Mouse (Mus musculus): ENCODE data around the gene Bach1. TPM values are rescaled to one million over a fixed set of nuclear protein-coding genes. Genes with fewer than 3 reads are reported as not detected.
"Not testable (repeated sequence)": the region's sequence is repeated elsewhere in the genome, so short reads cannot be mapped to it uniquely, and the experiment has no call there.

The Bach1 gene
- polyA plus RNA-seq, 1 experiment from 2014 or later = 20.3 TPM

- Histone ChIP-seq H3K9me3 (ENCODE audit: control insufficient read depth, low read length) (no peaks in the 10 kb centered on the region), H3K27me3 (ENCODE audit: control insufficient read depth, insufficient read depth, low read length) (no peaks in the 10 kb centered on the region), H3K9ac (replicated peaks; ENCODE audit: low read length) (no peak overlapping the region), H3K36me3 (ENCODE audit: control insufficient read depth, insufficient read depth, low read length) (no peaks in the 10 kb centered on the region), H3K27ac (replicated peaks; ENCODE audit: low read depth, low read length) (no peak overlapping the region), H3K4me3 (replicated peaks; ENCODE audit: low read depth, low read length) (no peak overlapping the region), H3K4me2 (ENCODE audit: low read length) (no peak overlapping the region), H3K4me1 (ENCODE audit: control insufficient read depth, insufficient read depth, low read length) (no peaks in the 10 kb centered on the region)
- WGBS = 78% methylated on average over 12 of the region's 12 CpGs
- ATAC-seq (ENCODE audit: low FRiP score, low TSS enrichment) = no peak
- no peak for DNase-seq
Measured at GRCm38 (mm10) chr16:87671336-87671735, 27.4 kb upstream of the Bach1 start.

- H3K27ac ChIP-seq (replicated peaks; ENCODE audit: low read depth, low read length) = no peak overlapping the region
- no peak overlapping the region for H3K4me3 ChIP-seq (replicated peaks; ENCODE audit: low read depth, low read length)
- DNase-seq (no peak), ATAC-seq (ENCODE audit: low FRiP score, low TSS enrichment) (no peak)
- H3K9ac ChIP-seq (replicated peaks; ENCODE audit: low read length) = no peak overlapping the region
- 91% methylated on average over 7 of the region's 7 CpGs for WGBS
- no peaks in the 10 kb centered on the region for H3K36me3 ChIP-seq (ENCODE audit: control insufficient read depth, insufficient read depth, low read length)
- no peaks in the 10 kb centered on the region for H3K27me3 ChIP-seq (ENCODE audit: control insufficient read depth, insufficient read depth, low read length)
- H3K4me1 ChIP-seq (ENCODE audit: control insufficient read depth, insufficient read depth, low read length) = no peaks in the 10 kb centered on the region
- no peak overlapping the region for H3K4me2 ChIP-seq (ENCODE audit: low read length)
- H3K9me3 ChIP-seq (ENCODE audit: control insufficient read depth, low read length) = no peaks in the 10 kb centered on the region
Measured at GRCm38 (mm10) chr16:87673155-87673554, 25.6 kb upstream of the Bach1 start.

- H3K4me2 ChIP-seq (ENCODE audit: low read length) = no peak overlapping the region
- no peak for DNase-seq
- ATAC-seq (ENCODE audit: low FRiP score, low TSS enrichment) = no peak
- H3K9me3 ChIP-seq (ENCODE audit: control insufficient read depth, low read length) = no peaks in the 10 kb centered on the region
- 88% methylated on average over 10 of the region's 10 CpGs for WGBS
- no peak overlapping the region for H3K27ac ChIP-seq (replicated peaks; ENCODE audit: low read depth, low read length)
- no peak overlapping the region for H3K4me3 ChIP-seq (replicated peaks; ENCODE audit: low read depth, low read length)
- H3K36me3 ChIP-seq (ENCODE audit: control insufficient read depth, insufficient read depth, low read length) = no peaks in the 10 kb centered on the region
- no peak overlapping the region for H3K9ac ChIP-seq (replicated peaks; ENCODE audit: low read length)
- no peaks in the 10 kb centered on the region for H3K4me1 ChIP-seq (ENCODE audit: control insufficient read depth, insufficient read depth, low read length)
- H3K27me3 ChIP-seq (ENCODE audit: control insufficient read depth, insufficient read depth, low read length) = no peaks in the 10 kb centered on the region
Measured at GRCm38 (mm10) chr16:87676182-87676581, 22.6 kb upstream of the Bach1 start.

GRCm38 (mm10) chr16:87678667-87679066 is 20.1 kb upstream of the Bach1 start:
- no peak for ATAC-seq (ENCODE audit: low FRiP score, low TSS enrichment)
- Histone ChIP-seq H3K27ac (replicated peaks; ENCODE audit: low read depth, low read length) (no peak overlapping the region), H3K9ac (replicated peaks; ENCODE audit: low read length) (no peak overlapping the region), H3K4me3 (replicated peaks; ENCODE audit: low read depth, low read length) (no peak overlapping the region), H3K27me3 (ENCODE audit: control insufficient read depth, insufficient read depth, low read length) (no peaks in the 10 kb centered on the region), H3K4me2 (ENCODE audit: low read length) (no peak overlapping the region), H3K9me3 (ENCODE audit: control insufficient read depth, low read length) (no peaks in the 10 kb centered on the region), H3K4me1 (ENCODE audit: control insufficient read depth, insufficient read depth, low read length) (no peaks in the 10 kb centered on the region), H3K36me3 (ENCODE audit: control insufficient read depth, insufficient read depth, low read length) (no peaks in the 10 kb centered on the region)
- DNase-seq = no peak
- 75% methylated on average over 11 of the region's 11 CpGs for WGBS

GRCm38 (mm10) chr16:87680912-87681634 is 17.7 kb upstream of the Bach1 start:
- WGBS = 91% methylated on average over 9 of the region's 9 CpGs
- no peaks in the 10 kb centered on the region for H3K9me3 ChIP-seq (ENCODE audit: control insufficient read depth, low read length)
- H3K4me2 ChIP-seq (ENCODE audit: low read length) = no peak overlapping the region
- no peaks in the 10 kb centered on the region for H3K36me3 ChIP-seq (ENCODE audit: control insufficient read depth, insufficient read depth, low read length)
- no peak overlapping the region for H3K9ac ChIP-seq (replicated peaks; ENCODE audit: low read length)
- no peaks in the 10 kb centered on the region for H3K4me1 ChIP-seq (ENCODE audit: control insufficient read depth, insufficient read depth, low read length)
- DNase-seq (no peak), ATAC-seq (ENCODE audit: low FRiP score, low TSS enrichment) (no peak)
- H3K4me3 ChIP-seq (replicated peaks; ENCODE audit: low read depth, low read length) = no peak overlapping the region
- no peak overlapping the region for H3K27ac ChIP-seq (replicated peaks; ENCODE audit: low read depth, low read length)
- no peaks in the 10 kb centered on the region for H3K27me3 ChIP-seq (ENCODE audit: control insufficient read depth, insufficient read depth, low read length)

- Histone ChIP-seq H3K9me3 (ENCODE audit: control insufficient read depth, low read length) (no peaks in the 10 kb centered on the region), H3K9ac (replicated peaks; ENCODE audit: low read length) (no peak overlapping the region), H3K36me3 (ENCODE audit: control insufficient read depth, insufficient read depth, low read length) (no peaks in the 10 kb centered on the region), H3K4me2 (ENCODE audit: low read length) (no peak overlapping the region), H3K4me1 (ENCODE audit: control insufficient read depth, insufficient read depth, low read length) (no peaks in the 10 kb centered on the region), H3K27me3 (ENCODE audit: control insufficient read depth, insufficient read depth, low read length) (no peaks in the 10 kb centered on the region), H3K27ac (replicated peaks; ENCODE audit: low read depth, low read length) (no peak overlapping the region), H3K4me3 (replicated peaks; ENCODE audit: low read depth, low read length) (no peak overlapping the region)
- DNase-seq (no peak), ATAC-seq (ENCODE audit: low FRiP score, low TSS enrichment) (no peak)
- 72% methylated on average over 3 of the region's 3 CpGs for WGBS
Measured at GRCm38 (mm10) chr16:87681848-87682247, 16.9 kb upstream of the Bach1 start.

- DNase-seq (no peak), ATAC-seq (ENCODE audit: low FRiP score, low TSS enrichment) (no peak)
- H3K4me3 ChIP-seq (replicated peaks; ENCODE audit: low read depth, low read length) = no peak overlapping the region
- H3K4me2 ChIP-seq (ENCODE audit: low read length) = no peak overlapping the region
- no peaks in the 10 kb centered on the region for H3K36me3 ChIP-seq (ENCODE audit: control insufficient read depth, insufficient read depth, low read length)
- no peaks in the 10 kb centered on the region for H3K9me3 ChIP-seq (ENCODE audit: control insufficient read depth, low read length)
- H3K27me3 ChIP-seq (ENCODE audit: control insufficient read depth, insufficient read depth, low read length) = no peaks in the 10 kb centered on the region
- H3K4me1 ChIP-seq (ENCODE audit: control insufficient read depth, insufficient read depth, low read length) = no peaks in the 10 kb centered on the region
- 92% methylated on average over 1 of the region's 1 CpGs for WGBS
- H3K9ac ChIP-seq (replicated peaks; ENCODE audit: low read length) = no peak overlapping the region
- no peak overlapping the region for H3K27ac ChIP-seq (replicated peaks; ENCODE audit: low read depth, low read length)
Measured at GRCm38 (mm10) chr16:87686458-87686857, 12.3 kb upstream of the Bach1 start.

GRCm38 (mm10) chr16:87687346-87687745 is 11.4 kb upstream of the Bach1 start:
- no peak for DNase-seq
- no peaks in the 10 kb centered on the region for H3K36me3 ChIP-seq (ENCODE audit: control insufficient read depth, insufficient read depth, low read length)
- H3K4me1 ChIP-seq (ENCODE audit: control insufficient read depth, insufficient read depth, low read length) = no peaks in the 10 kb centered on the region
- no peak overlapping the region for H3K27ac ChIP-seq (replicated peaks; ENCODE audit: low read depth, low read length)
- H3K4me3 ChIP-seq (replicated peaks; ENCODE audit: low read depth, low read length) = no peak overlapping the region
- no peaks in the 10 kb centered on the region for H3K9me3 ChIP-seq (ENCODE audit: control insufficient read depth, low read length)
- H3K9ac ChIP-seq (replicated peaks; ENCODE audit: low read length) = no peak overlapping the region
- no peaks in the 10 kb centered on the region for H3K27me3 ChIP-seq (ENCODE audit: control insufficient read depth, insufficient read depth, low read length)
- ATAC-seq (ENCODE audit: low FRiP score, low TSS enrichment) = no peak
- no peak overlapping the region for H3K4me2 ChIP-seq (ENCODE audit: low read length)
- 78% methylated on average over 3 of the region's 3 CpGs for whole genome bisulfite sequencing

GRCm38 (mm10) chr16:87688328-87688727 is 10.4 kb upstream of the Bach1 start:
- not testable (repeated sequence) for H3K4me3 ChIP-seq (replicated peaks; ENCODE audit: low read depth, low read length); DNase-seq; H3K4me2 ChIP-seq (ENCODE audit: low read length); H3K4me1 ChIP-seq (ENCODE audit: control insufficient read depth, insufficient read depth, low read length); H3K27ac ChIP-seq (replicated peaks; ENCODE audit: low read depth, low read length); H3K27me3 ChIP-seq (ENCODE audit: control insufficient read depth, insufficient read depth, low read length); ATAC-seq (ENCODE audit: low FRiP score, low TSS enrichment); H3K9ac ChIP-seq (replicated peaks; ENCODE audit: low read length); H3K9me3 ChIP-seq (ENCODE audit: control insufficient read depth, low read length); H3K36me3 ChIP-seq (ENCODE audit: control insufficient read depth, insufficient read depth, low read length)
- WGBS = 97% methylated on average over 3 of the region's 3 CpGs

All from midbrain, embryonic 14.5 days (tissue).